Mouse (Mus musculus): Measurements from ENCODE around the gene Ndufa4l2. TPM values are rescaled to one million over a fixed set of nuclear protein-coding genes. Genes with fewer than 3 reads are reported as not detected.
A peak's percentile ranks its signal among the peaks of the same experiment; 100 is the strongest.

The Ndufa4l2 gene
- total RNA-seq, 1 experiment = 5.8 TPM

- peaks cover 3 to 13% of the 10 kb centered on the region in 2 experiments; a peak in 3 of 4 replicates for H3K4me1 ChIP-seq (ENCODE audit: control insufficient read depth in 2 of 2, insufficient read depth in 2 of 2, low read length in 2 of 2, poor library complexity in 1 of 2)
- H3K9me3 ChIP-seq (ENCODE audit: control insufficient read depth, insufficient read depth, low read depth, low read length) = no peaks in the 10 kb centered on the region
- no peak for DNase-seq (ENCODE audit: low read depth, low spot score)
- TF ChIP-seq CHD2 (IDR thresholded peaks at IDR 0.05; ENCODE audit: low read depth, low read length) = no peak
- TF ChIP-seq MAFK (IDR thresholded peaks at IDR 0.05; ENCODE audit: insufficient read depth, low read depth, low read length) = no peak
- no peak for TF ChIP-seq ZC3H11A (IDR thresholded peaks at IDR 0.05; ENCODE audit: borderline replicate concordance, low read depth, low read length)
- no peak for TF ChIP-seq HCFC1 (IDR thresholded peaks at IDR 0.05; ENCODE audit: borderline replicate concordance, insufficient read depth, low read length)
- no peak for TF ChIP-seq ZNF384 (IDR thresholded peaks at IDR 0.05; ENCODE audit: low read depth, low read length)
- no peaks in the 10 kb centered on the region for H3K36me3 ChIP-seq (ENCODE audit: control insufficient read depth, insufficient read depth, low read length, poor library complexity, severe bottlenecking)
- in situ Hi-C loops (cut with MboI; ENCODE audit: low sequenced_read_pairs in 2 of 2, unreplicated experiment in 2 of 2) = no loop called here
- H3K9ac ChIP-seq (ENCODE audit: insufficient read depth, low read depth, low read length, poor library complexity, severe bottlenecking) = peak overlapping the region; percentile 51
- H3K27ac ChIP-seq (ENCODE audit: insufficient read depth, low read depth, low read length, poor library complexity, severe bottlenecking) = no peak overlapping the region
- peak overlapping the region; percentile 45 to 58 for H3K4me3 ChIP-seq (ENCODE audit: insufficient read depth in 1 of 2, low read depth in 1 of 2, low read length in 2 of 2, poor library complexity in 1 of 2, severe bottlenecking in 1 of 2)
Measured at GRCm38 (mm10) chr10:127526048-127526447, 11.3 kb downstream of the Ndufa4l2 start.

- H3K4me3 ChIP-seq (ENCODE audit: insufficient read depth in 1 of 2, low read depth in 1 of 2, low read length in 2 of 2, poor library complexity in 1 of 2, severe bottlenecking in 1 of 2) = peak overlapping the region; percentile 45 to 58
- H3K27ac ChIP-seq (ENCODE audit: insufficient read depth, low read depth, low read length, poor library complexity, severe bottlenecking) = no peak overlapping the region
- peaks cover 0 to 17% of the 10 kb centered on the region in 2 experiments; a peak in 2 of 4 replicates for H3K4me1 ChIP-seq (ENCODE audit: control insufficient read depth in 2 of 2, insufficient read depth in 2 of 2, low read length in 2 of 2, poor library complexity in 1 of 2)
- H3K9me3 ChIP-seq (ENCODE audit: control insufficient read depth, insufficient read depth, low read depth, low read length) = no peaks in the 10 kb centered on the region
- in situ Hi-C loops (cut with MboI; ENCODE audit: low sequenced_read_pairs in 2 of 2, unreplicated experiment in 2 of 2) = no loop called here
- H3K9ac ChIP-seq (ENCODE audit: insufficient read depth, low read depth, low read length, poor library complexity, severe bottlenecking) = peak overlapping the region; percentile 51
- no peak for TF ChIP-seq MAFK (IDR thresholded peaks at IDR 0.05; ENCODE audit: insufficient read depth, low read depth, low read length)
- TF ChIP-seq CHD2 (IDR thresholded peaks at IDR 0.05; ENCODE audit: low read depth, low read length) = no peak
- no peak for TF ChIP-seq HCFC1 (IDR thresholded peaks at IDR 0.05; ENCODE audit: borderline replicate concordance, insufficient read depth, low read length)
- no peak for TF ChIP-seq ZNF384 (IDR thresholded peaks at IDR 0.05; ENCODE audit: low read depth, low read length)
- TF ChIP-seq ZC3H11A (IDR thresholded peaks at IDR 0.05; ENCODE audit: borderline replicate concordance, low read depth, low read length) = no peak
- DNase-seq (ENCODE audit: low read depth, low spot score) = no peak
- H3K36me3 ChIP-seq (ENCODE audit: control insufficient read depth, insufficient read depth, low read length, poor library complexity, severe bottlenecking) = no peaks in the 10 kb centered on the region
Measured at GRCm38 (mm10) chr10:127526681-127527080, 11.9 kb downstream of the Ndufa4l2 start.

GRCm38 (mm10) chr10:127527481-127527880 lies 12.7 kb downstream of the Ndufa4l2 start:
- no peak for DNase-seq (ENCODE audit: low read depth, low spot score)
- Histone ChIP-seq H3K4me3 (ENCODE audit: insufficient read depth in 1 of 2, low read depth in 1 of 2, low read length in 2 of 2, poor library complexity in 1 of 2, severe bottlenecking in 1 of 2) (no peak overlapping the region), H3K9ac (ENCODE audit: insufficient read depth, low read depth, low read length, poor library complexity, severe bottlenecking) (no peak overlapping the region), H3K4me1 (ENCODE audit: control insufficient read depth in 2 of 2, insufficient read depth in 2 of 2, low read length in 2 of 2, poor library complexity in 1 of 2) (peaks cover 0 to 17% of the 10 kb centered on the region in 2 experiments; a peak in 2 of 4 replicates), H3K9me3 (ENCODE audit: control insufficient read depth, insufficient read depth, low read depth, low read length) (no peaks in the 10 kb centered on the region), H3K27ac (ENCODE audit: insufficient read depth, low read depth, low read length, poor library complexity, severe bottlenecking) (no peak overlapping the region), H3K36me3 (ENCODE audit: control insufficient read depth, insufficient read depth, low read length, poor library complexity, severe bottlenecking) (no peaks in the 10 kb centered on the region)
- in situ Hi-C loops (cut with MboI; ENCODE audit: low sequenced_read_pairs in 2 of 2, unreplicated experiment in 2 of 2) = no loop called here
- TF ChIP-seq HCFC1 (IDR thresholded peaks at IDR 0.05; ENCODE audit: borderline replicate concordance, insufficient read depth, low read length) (no peak), ZC3H11A (IDR thresholded peaks at IDR 0.05; ENCODE audit: borderline replicate concordance, low read depth, low read length) (no peak), ZNF384 (IDR thresholded peaks at IDR 0.05; ENCODE audit: low read depth, low read length) (no peak), CHD2 (IDR thresholded peaks at IDR 0.05; ENCODE audit: low read depth, low read length) (no peak), MAFK (IDR thresholded peaks at IDR 0.05; ENCODE audit: insufficient read depth, low read depth, low read length) (no peak)

- no peak for TF ChIP-seq CHD2 (IDR thresholded peaks at IDR 0.05; ENCODE audit: low read depth, low read length)
- no peak for TF ChIP-seq MAFK (IDR thresholded peaks at IDR 0.05; ENCODE audit: insufficient read depth, low read depth, low read length)
- no peak for TF ChIP-seq ZC3H11A (IDR thresholded peaks at IDR 0.05; ENCODE audit: borderline replicate concordance, low read depth, low read length)
- no peak for TF ChIP-seq HCFC1 (IDR thresholded peaks at IDR 0.05; ENCODE audit: borderline replicate concordance, insufficient read depth, low read length)
- no peak for TF ChIP-seq ZNF384 (IDR thresholded peaks at IDR 0.05; ENCODE audit: low read depth, low read length)
- DNase-seq (ENCODE audit: low read depth, low spot score) = no peak
- Histone ChIP-seq H3K9ac (ENCODE audit: insufficient read depth, low read depth, low read length, poor library complexity, severe bottlenecking) (no peak overlapping the region), H3K4me1 (ENCODE audit: control insufficient read depth in 2 of 2, insufficient read depth in 2 of 2, low read length in 2 of 2, poor library complexity in 1 of 2) (peaks cover 1 to 17% of the 10 kb centered on the region in 2 experiments; a peak in 2 of 4 replicates), H3K4me3 (ENCODE audit: insufficient read depth in 1 of 2, low read depth in 1 of 2, low read length in 2 of 2, poor library complexity in 1 of 2, severe bottlenecking in 1 of 2) (no peak overlapping the region; a peak in 1 of 4 replicates), H3K27ac (ENCODE audit: insufficient read depth, low read depth, low read length, poor library complexity, severe bottlenecking) (no peak overlapping the region), H3K9me3 (ENCODE audit: control insufficient read depth, insufficient read depth, low read depth, low read length) (no peaks in the 10 kb centered on the region), H3K36me3 (ENCODE audit: control insufficient read depth, insufficient read depth, low read length, poor library complexity, severe bottlenecking) (no peaks in the 10 kb centered on the region)
- in situ Hi-C loops (cut with MboI; ENCODE audit: low sequenced_read_pairs in 2 of 2, unreplicated experiment in 2 of 2) = no loop called here
Measured at GRCm38 (mm10) chr10:127530945-127531344, 16.2 kb downstream of the Ndufa4l2 start.

Measured in ES-E14 (cell line).